Mouse (Mus musculus) ovary, postnatal 14 days (tissue): ENCODE measurements around the gene Mog.
"Not testable (repeated sequence)": the region's sequence is repeated elsewhere in the genome, so short reads cannot be mapped to it uniquely, and the experiment has no call there.

ENCODE experiments used
- DNase-seq: peaks from one replicate; pipeline ENCODE4 v3.0.0; 2022; ENCODE audit warnings: low spot score

Gene Mog

GRCm38 (mm10) chr17:36994528-36994927 is 28.7 kb downstream of the Mog start:
- DNase-seq = no peak

GRCm38 (mm10) chr17:36993770-36994325 is 29.4 kb downstream of the Mog start:
- DNase-seq = no peak

- DNase-seq = no peak
These were observed 30.7 kb downstream of the Mog start for GRCm38 (mm10) chr17:36992336-36993104.

- not testable (repeated sequence) for DNase-seq
These were observed 32.6 kb downstream of the Mog start for GRCm38 (mm10) chr17:36990630-36991029.

- DNase-seq = no peak
These were observed 33.8 kb downstream of the Mog start, which contains the start of gene H2-M5 for GRCm38 (mm10) chr17:36989437-36989836. Gene H2-M5, minus strand, starts transcription at chr17:36989537.

GRCm38 (mm10) chr17:36988475-36988874 is 34.7 kb downstream of the Mog start:
- DNase-seq = no peak

GRCm38 (mm10) chr17:36982253-36983155 is 40.7 kb downstream of the Mog start:
- DNase-seq = no peak

GRCm38 (mm10) chr17:36981845-36982244 is 41.4 kb downstream of the Mog start:
- no peak for DNase-seq

GRCm38 (mm10) chr17:36981221-36981813 is 41.9 kb downstream of the Mog start, which contains the start of gene 2410137M14Rik:
Gene 2410137M14Rik, minus strand, starts transcription at chr17:36981237.
- DNase-seq = no peak

GRCm38 (mm10) chr17:36973271-36973787 is 49.9 kb downstream of the Mog start:
- no peak for DNase-seq

GRCm38 (mm10) chr17:36972791-36973190 is 50.4 kb downstream of the Mog start:
- DNase-seq = no peak

GRCm38 (mm10) chr17:36971172-36971850 is 51.9 kb downstream of the Mog start:
- no peak for DNase-seq

- no peak for DNase-seq
These were observed 52.8 kb downstream of the Mog start for GRCm38 (mm10) chr17:36970316-36970890.

GRCm38 (mm10) chr17:36966875-36967274 is 56.3 kb downstream of the Mog start:
- DNase-seq = no peak

- no peak for DNase-seq
These were observed 62.1 kb downstream of the Mog start for GRCm38 (mm10) chr17:36961125-36961524.
